Mouse (Mus musculus) liver, adult 2 months (tissue): Measurements from ENCODE around the gene Shroom3.

Source experiments
- CTCF ChIP-seq: fragments of 200-500 bp; IDR thresholded peaks from 2 replicates; pipeline ENCODE4 v1.5.1; 2011; ENCODE audit warnings: low read depth, low read length, control low read depth
- POLR2A ChIP-seq: fragments of 200-500 bp; IDR thresholded peaks from 2 replicates; pipeline ENCODE4 v1.6.1; 2011; ENCODE audit warnings: low read length, control low read depth; ENCODE audit not compliant: insufficient read depth; ENCODE audit errors: extremely low read depth

DNA sequence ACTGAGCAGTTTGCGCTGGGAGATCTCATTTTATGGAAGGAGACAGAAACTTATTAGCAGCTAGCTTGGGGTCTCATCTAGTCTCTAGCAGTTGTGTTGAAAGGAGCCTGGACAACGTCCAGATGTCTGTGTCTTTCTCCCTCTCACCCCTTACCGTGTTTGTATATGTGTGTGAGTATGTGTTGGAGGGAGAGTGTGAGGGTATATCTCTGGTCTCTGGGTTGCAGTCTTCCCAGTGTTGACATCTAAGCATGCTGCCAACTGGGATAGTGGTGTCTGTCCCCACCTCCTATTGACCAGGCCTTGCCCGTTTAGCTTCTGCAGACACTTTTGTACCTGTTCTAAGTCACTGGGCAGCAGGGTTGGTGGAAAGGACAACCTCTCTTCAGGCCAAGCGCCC is 207.7 kb downstream of the Shroom3 start:
- no peak for TF ChIP-seq POLR2A
- TF ChIP-seq CTCF: no peak
